25 mouse cellular contexts compared by ENCODE assay signal in the genomic region with DNA sequence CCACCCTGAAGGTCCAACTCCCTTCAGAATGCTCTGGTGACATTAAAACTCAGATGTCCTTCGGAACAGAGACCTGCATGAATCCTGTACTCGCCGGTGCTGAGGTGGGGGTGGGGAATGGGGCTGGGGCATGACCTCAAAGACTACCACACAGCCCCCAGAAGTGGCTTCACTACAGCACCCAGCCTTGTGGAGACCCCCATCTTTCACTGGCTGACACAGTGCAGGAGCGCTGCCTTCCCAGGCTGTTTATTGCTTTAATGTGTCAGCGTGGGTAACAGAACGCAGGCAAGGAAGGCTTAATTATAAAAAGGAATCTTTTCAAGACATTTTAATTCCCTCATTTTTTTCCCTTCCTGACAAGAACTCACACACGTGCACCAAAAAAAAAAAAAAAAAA.
"Had no signal": no experiment of that assay in that cellular context is flagged by ENCODE, and none has a peak within 500 bp of the region (broad histone marks: within the 10 kb centered on the region; RNA-seq: fewer than 3 reads in every experiment).

No protein-coding gene starts in this region.

- H3K36me3 ChIP-seq: heart, embryonic 10.5 days; heart, embryonic 13.5 days; heart, embryonic 15.5 days; hindbrain, embryonic 13.5 days; hindbrain, embryonic 15.5 days; kidney, embryonic 15.5 days; limb, embryonic 15.5 days; liver, embryonic 12.5 days had no signal

- H3K9ac ChIP-seq: heart, embryonic 13.5 days; heart, embryonic 15.5 days; hindbrain, embryonic 13.5 days; hindbrain, embryonic 15.5 days; kidney, embryonic 15.5 days; limb, embryonic 15.5 days; liver, embryonic 12.5 days; liver, embryonic 14.5 days had no signal

- H3K4me1 ChIP-seq: hindbrain, embryonic 15.5 days; liver, embryonic 12.5 days had no signal

- H3K4me3 ChIP-seq: heart, embryonic 10.5 days; heart, embryonic 13.5 days; heart, embryonic 15.5 days; hindbrain, embryonic 13.5 days; hindbrain, embryonic 15.5 days; kidney, embryonic 15.5 days; limb, embryonic 15.5 days; liver, embryonic 12.5 days had no signal

- H3K9me3 ChIP-seq: heart, embryonic 10.5 days; heart, embryonic 13.5 days; heart, embryonic 15.5 days; hindbrain, embryonic 13.5 days; hindbrain, embryonic 15.5 days; kidney, embryonic 15.5 days; limb, embryonic 15.5 days; liver, embryonic 12.5 days had no signal

- ATAC-seq: hindbrain, postnatal 0 days; intestine, embryonic 16.5 days; liver, embryonic 12.5 days had no signal

- H3K27me3 ChIP-seq: heart, embryonic 15.5 days; liver, embryonic 12.5 days had no signal

- H3K27ac ChIP-seq: heart, embryonic 10.5 days; heart, embryonic 13.5 days; heart, embryonic 15.5 days; hindbrain, embryonic 13.5 days; hindbrain, embryonic 15.5 days; hindbrain, postnatal 0 days; kidney, embryonic 15.5 days; kidney, postnatal 0 days; limb, embryonic 15.5 days; liver, embryonic 12.5 days; liver, embryonic 14.5 days had no signal

- DNase-seq: gastrocnemius, postnatal 14 days; gastrocnemius, postnatal 36 days; heart, adult 11 months; heart, postnatal 14 days; heart, postnatal 36 days; kidney, adult 11 months; kidney, adult 2 months; kidney, adult 9 months; kidney, postnatal 14 days; kidney, postnatal 36 days; layer of hippocampus, adult 9-11 months; layer of hippocampus, postnatal 36 days; left cerebral cortex, postnatal 4 days had no signal

- H3K4me2 ChIP-seq: heart, embryonic 13.5 days; heart, embryonic 15.5 days; hindbrain, embryonic 13.5 days; hindbrain, embryonic 15.5 days; kidney, embryonic 15.5 days; limb, embryonic 15.5 days; liver, embryonic 12.5 days had no signal
